Mouse (Mus musculus) embryonic facial prominence, embryonic 11.5 days (tissue): ENCODE measurements around the gene Neurl4. TPM values are rescaled to one million over a fixed set of nuclear protein-coding genes. Genes with fewer than 3 reads are reported as not detected.

ENCODE experiments used
- ATAC-seq: fragments of 200-750 bp; cut with Nextera tagmentation; replicated peaks from 2 replicates; pipeline ENCODE4 v1.8.0; 2017; ENCODE audit warnings: low read depth; ENCODE audit not compliant: insufficient number of reproducible peaks, low FRiP score, low TSS enrichment
- DNase-seq: peaks from one replicate; pipeline ENCODE4 v3.0.0-alpha.2; 2015; ENCODE audit warnings: low spot score
- H3K27ac ChIP-seq: fragments of 300-500 bp; sonication (generic); replicated peaks from 2 replicates; pipeline ENCODE4 v1.5.1; 2014; ENCODE audit warnings: mild to moderate bottlenecking, low read depth, low read length, control low read depth
- H3K27me3 ChIP-seq: fragments of 300-500 bp; sonication (generic); 2 replicates; pipeline ENCODE4 v1.6.1; 2014; ENCODE audit warnings: mild to moderate bottlenecking, low read length, moderate library complexity, mixed read lengths; ENCODE audit not compliant: control insufficient read depth, insufficient read depth
- H3K36me3 ChIP-seq: fragments of 300-500 bp; sonication (generic); replicated peaks from 2 replicates; pipeline ENCODE4 v1.6.1; 2014; ENCODE audit warnings: low read depth, mild to moderate bottlenecking, low read length, moderate library complexity, mixed read lengths; ENCODE audit not compliant: control insufficient read depth, insufficient read depth
- H3K4me1 ChIP-seq: fragments of 300-500 bp; sonication (generic); 2 replicates; pipeline ENCODE4 v1.6.1; 2014; ENCODE audit warnings: low read length, mixed read lengths; ENCODE audit not compliant: control insufficient read depth, insufficient read depth
- H3K4me2 ChIP-seq: fragments of 300-500 bp; sonication (generic); 2 replicates; pipeline ENCODE4 v1.6.1; 2014; ENCODE audit warnings: low read depth, mild to moderate bottlenecking, control low read depth, low read length, moderate library complexity
- H3K4me3 ChIP-seq: fragments of 300-500 bp; sonication (generic); 2 replicates; pipeline ENCODE4 v1.5.1; 2014; ENCODE audit warnings: low read depth, low read length, control low read depth
- H3K9ac ChIP-seq: fragments of 300-500 bp; sonication (generic); replicated peaks from 2 replicates; pipeline ENCODE4 v1.6.1; 2014; ENCODE audit warnings: mild to moderate bottlenecking, control low read depth, low read length
- H3K9me3 ChIP-seq: fragments of 300-500 bp; sonication (generic); replicated peaks from 2 replicates; pipeline ENCODE4 v1.6.1; 2016; ENCODE audit warnings: mild to moderate bottlenecking, low read length, inconsistent platforms, mixed read lengths; ENCODE audit not compliant: control insufficient read depth
- WGBS: fragments of 180-500 bp; shearing (Covaris S2); extraction: QIAGEN DNeasy Blood & Tissue Kit; methylation state at CpG from one replicate; pipeline ENCODE4 v1.1.7; 2014; 5-methylcytosine and 5-hydroxymethylcytosine counted together
- polyA plus RNA-seq: library from polyadenylated mRNA; unstranded; fragments of >200 nt; fragmentation: Nextera tagmentation; extraction: Ambion mirVana; gene quantifications from 2 replicates; pipeline ENCODE4 v1.2.1, GENCODE M21; 2014

The Neurl4 gene
- polyA plus RNA-seq, 1 experiment from 2014 or later: 11.5 TPM

GRCm38 (mm10) chr11:69878399-69878798 lies 22.5 kb upstream of the Neurl4 start:
- no peak for DNase-seq
- Histone ChIP-seq H3K9ac (no peak overlapping the region), H3K27ac (no peak overlapping the region), H3K36me3 (no peaks in the 10 kb centered on the region), H3K27me3 (no peaks in the 10 kb centered on the region), H3K4me3 (no peak overlapping the region), H3K4me2 (no peak overlapping the region), H3K9me3 (no peaks in the 10 kb centered on the region), H3K4me1 (peaks cover 5% of the 10 kb centered on the region; the same call in 1 of the 2 replicates)
- 89% methylated on average over 3 of the region's 3 CpGs for WGBS
- ATAC-seq: no peak

DNA sequence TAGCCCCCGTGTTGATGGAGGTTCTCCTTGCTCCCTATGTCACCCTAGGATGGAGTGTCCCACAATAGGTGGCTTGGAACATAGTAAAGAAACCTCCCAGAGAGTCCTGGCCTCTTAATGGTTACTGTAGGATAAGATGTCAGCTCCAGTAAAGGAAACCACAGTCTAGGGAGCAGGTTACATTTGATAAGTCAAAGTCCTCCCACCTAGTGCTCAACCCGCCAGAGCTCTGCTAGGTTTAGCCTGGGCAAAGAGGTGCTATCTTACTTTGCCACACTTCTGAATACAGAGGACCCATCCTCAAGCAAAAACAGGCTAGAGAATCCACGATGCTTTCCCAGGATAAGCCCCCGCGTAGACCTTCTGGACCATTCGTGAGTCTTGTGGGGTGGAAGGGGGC lies 21.9 kb upstream of the Neurl4 start:
- 84% methylated on average over 6 of the region's 6 CpGs for WGBS
- Histone ChIP-seq H3K4me1 (peaks cover 5% of the 10 kb centered on the region; the same call in 1 of the 2 replicates), H3K4me3 (no peak overlapping the region), H3K27ac (no peak overlapping the region), H3K27me3 (no peaks in the 10 kb centered on the region), H3K4me2 (no peak overlapping the region), H3K9me3 (no peaks in the 10 kb centered on the region), H3K36me3 (no peaks in the 10 kb centered on the region), H3K9ac (no peak overlapping the region)
- no peak for ATAC-seq
- no peak for DNase-seq

GRCm38 (mm10) chr11:69879711-69880110 lies 21.2 kb upstream of the Neurl4 start:
- H3K4me2 ChIP-seq: peak overlapping the region; percentile 69
- ATAC-seq (no peak), DNase-seq (no peak)
- no peak overlapping the region for H3K27ac ChIP-seq
- H3K4me1 ChIP-seq: peaks cover 5% of the 10 kb centered on the region; the same call in 1 of the 2 replicates
- peak overlapping the region; percentile 64 for H3K9ac ChIP-seq
- H3K4me3 ChIP-seq: peak overlapping the region; percentile 45
- WGBS: 48% methylated on average over 15 of the region's 15 CpGs
- no peaks in the 10 kb centered on the region for H3K9me3 ChIP-seq
- no peaks in the 10 kb centered on the region for H3K36me3 ChIP-seq
- H3K27me3 ChIP-seq: no peaks in the 10 kb centered on the region

DNA sequence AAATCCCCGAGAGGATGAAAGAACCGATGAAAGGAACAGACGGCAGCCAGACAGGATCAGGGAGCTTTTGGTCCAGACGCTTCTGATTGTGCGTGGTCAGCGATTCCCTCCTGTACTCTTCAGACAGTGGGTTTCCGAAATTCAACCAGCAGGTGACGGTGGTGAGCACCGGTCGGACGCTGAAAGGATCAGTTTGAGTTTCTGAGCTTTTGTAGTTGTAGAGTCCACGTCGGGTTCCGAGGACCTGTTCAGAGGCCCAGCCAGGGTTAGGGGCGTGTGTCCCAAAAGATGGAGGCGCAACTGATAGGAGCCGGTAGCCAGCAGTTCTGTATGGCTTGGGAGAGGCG lies 20.4 kb upstream of the Neurl4 start:
- under 1% methylated on average over 18 of the region's 18 CpGs for WGBS
- no peak; the same call in 1 of the 2 replicates for ATAC-seq
- H3K9ac ChIP-seq: peak overlapping the region; percentile 64
- no peaks in the 10 kb centered on the region for H3K36me3 ChIP-seq
- no peaks in the 10 kb centered on the region for H3K27me3 ChIP-seq
- H3K9me3 ChIP-seq: no peaks in the 10 kb centered on the region
- H3K4me2 ChIP-seq: peak overlapping the region; percentile 69
- peak; percentile 87 for DNase-seq
- peak overlapping the region; percentile 69 for H3K27ac ChIP-seq
- H3K4me1 ChIP-seq: peaks cover 5% of the 10 kb centered on the region; the same call in 1 of the 2 replicates
- H3K4me3 ChIP-seq: peak overlapping the region; percentile 45

DNA sequence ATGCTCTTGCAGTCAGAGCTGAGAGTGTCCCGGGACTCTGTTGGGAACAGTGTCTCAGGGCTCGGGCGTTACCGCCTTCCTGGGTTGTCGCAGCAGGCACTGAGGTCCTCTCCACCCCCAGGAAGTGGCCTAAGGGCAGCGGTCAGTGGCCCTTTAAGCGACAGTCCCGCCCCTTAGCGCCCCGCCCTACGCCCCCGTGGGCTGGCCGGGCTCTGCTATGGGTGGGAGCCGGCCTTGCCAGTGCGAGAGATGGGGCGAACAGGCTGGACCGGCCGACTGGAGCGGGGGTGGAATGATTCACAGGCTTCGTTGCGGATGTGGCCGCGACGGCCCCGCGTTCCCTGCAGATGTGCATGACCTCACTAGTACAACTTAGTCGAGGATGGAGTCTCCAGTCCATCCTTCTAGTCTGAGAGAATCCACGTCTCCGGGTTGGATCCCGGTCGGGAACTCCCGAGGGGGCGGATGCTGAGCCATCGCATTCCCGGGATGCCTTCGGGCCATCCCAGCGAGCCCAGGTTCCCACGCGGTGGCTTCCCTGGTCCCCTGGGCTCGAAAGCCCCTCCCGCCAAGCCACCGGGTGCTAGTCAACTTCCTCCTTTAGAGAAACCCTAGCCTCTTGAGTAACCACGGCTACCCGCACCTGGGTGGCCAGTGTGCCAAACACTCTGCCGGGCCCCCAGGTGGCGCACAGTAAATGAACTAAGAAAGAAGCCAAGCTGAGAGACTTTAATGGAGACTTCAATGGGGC lies 19.8 kb upstream of the Neurl4 start, which contains the start of gene Kctd11:
Kctd11 (minus strand) TSS at position 554 of the 751 bp plus-strand sequence.
- whole genome bisulfite sequencing: 0% methylated on average over 44 of the region's 46 CpGs
- H3K27me3 ChIP-seq: no peaks in the 10 kb centered on the region
- ATAC-seq: peak; percentile 64
- no peaks in the 10 kb centered on the region for H3K36me3 ChIP-seq
- H3K4me2 ChIP-seq: peak within 1 kb of the TSS; percentile 69
- peak within 1 kb of the TSS; percentile 64 for H3K9ac ChIP-seq
- H3K27ac ChIP-seq: peak within 1 kb of the TSS; percentile 69
- no peaks in the 10 kb centered on the region for H3K9me3 ChIP-seq
- H3K4me3 ChIP-seq: peak within 1 kb of the TSS; percentile 45
- DNase-seq: peak; percentile 79
- H3K4me1 ChIP-seq: peaks cover 5% of the 10 kb centered on the region; the same call in 1 of the 2 replicates

GRCm38 (mm10) chr11:69881787-69882670 lies 18.8 kb upstream of the Neurl4 start:
- Histone ChIP-seq H3K27ac (peak overlapping the region; percentile 69; the same call in 1 of the 2 replicates), H3K9me3 (no peaks in the 10 kb centered on the region), H3K36me3 (no peaks in the 10 kb centered on the region), H3K9ac (peak overlapping the region; percentile 64), H3K4me3 (peak overlapping the region; percentile 45), H3K4me1 (peaks cover 4% of the 10 kb centered on the region; the same call in 1 of the 2 replicates), H3K4me2 (peak overlapping the region; percentile 69), H3K27me3 (no peaks in the 10 kb centered on the region)
- WGBS: 58% methylated on average over 21 of the region's 21 CpGs
- no peak for ATAC-seq
- no peak for DNase-seq

DNA sequence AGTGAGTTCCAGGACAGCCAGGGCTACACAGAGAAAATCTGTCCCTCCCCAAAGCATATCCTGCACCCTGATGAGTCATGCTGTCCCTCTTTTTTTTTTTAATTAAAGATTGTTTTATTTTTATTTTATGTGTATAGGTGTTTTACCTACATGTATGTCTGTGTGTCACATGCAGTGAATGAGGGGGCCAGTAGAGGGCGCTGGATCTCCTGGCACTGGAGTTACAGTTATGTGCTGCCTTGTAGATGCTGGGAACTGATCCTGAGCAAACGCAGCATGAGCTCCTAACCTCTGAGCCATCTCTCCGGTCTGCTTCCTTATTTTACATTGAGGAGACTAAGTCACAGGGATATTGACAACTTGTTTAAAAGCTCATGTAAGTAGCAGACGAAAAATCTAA lies 17.8 kb upstream of the Neurl4 start:
- H3K36me3 ChIP-seq: no peaks in the 10 kb centered on the region
- H3K4me3 ChIP-seq: no peak overlapping the region
- no peaks in the 10 kb centered on the region for H3K9me3 ChIP-seq
- no peak overlapping the region for H3K9ac ChIP-seq
- H3K4me2 ChIP-seq: no peak overlapping the region
- 64% methylated on average over 4 of the region's 4 CpGs for WGBS
- peak; percentile 14 for DNase-seq
- H3K27ac ChIP-seq: no peak overlapping the region
- H3K27me3 ChIP-seq: no peaks in the 10 kb centered on the region
- 0 out of 2 replicates have a peak, but pooled peaks cover 2% of the 10 kb centered on the region for H3K4me1 ChIP-seq
- ATAC-seq: no peak
